ENCODE assay signal across 33 mouse cellular contexts in genomic region chr4:150585800-150586199, GRCm38 (mm10).
DNase-seq lines count a peak whose midpoint lies in the region; ATAC-seq and TF ChIP-seq lines count a peak whose summit lies in the region.
"Had no signal": no experiment of that assay in that cellular context is flagged by ENCODE, and none has a peak within 500 bp of the region (broad histone marks: within the 10 kb centered on the region; RNA-seq: fewer than 3 reads in every experiment).

No protein-coding gene starts in this region.

- H3K4me2 ChIP-seq in liver, embryonic 14.5 days (ENCODE audit: low read depth): 0 out of 2 replicates have a peak overlapping the region, but pooled peaks have one; percentile 18
- no peak overlapping the region for H3K4me2 ChIP-seq in hindbrain, embryonic 16.5 days (ENCODE audit: low read length)
- H3K4me2 ChIP-seq: embryonic facial prominence, embryonic 15.5 days; forebrain, embryonic 13.5 days; heart, embryonic 11.5 days; hindbrain, embryonic 12.5 days; limb, embryonic 15.5 days; lung, embryonic 15.5 days; midbrain, embryonic 13.5 days; neural tube, embryonic 15.5 days had no signal

- no peaks in the 10 kb centered on the region for H3K27me3 ChIP-seq in liver, embryonic 14.5 days (ENCODE audit: control insufficient read depth, insufficient read depth, low read length)
- H3K27me3 ChIP-seq in hindbrain, embryonic 16.5 days (replicated peaks; ENCODE audit: control insufficient read depth, insufficient read depth, low read length): no peaks in the 10 kb centered on the region
- H3K27me3 ChIP-seq: embryonic facial prominence, embryonic 15.5 days; forebrain, embryonic 13.5 days; hindbrain, embryonic 12.5 days; limb, embryonic 15.5 days; lung, embryonic 15.5 days; megakaryocyte, embryonic 14.5 days; midbrain, embryonic 13.5 days; neural tube, embryonic 15.5 days; Patski had no signal

- peaks cover 51% of the 10 kb centered on the region for H3K4me1 ChIP-seq in brown adipose tissue, adult 24 weeks (ENCODE audit: control insufficient read depth, insufficient read depth, insufficient read length, low read length)
- peaks cover 36 to 60% of the 10 kb centered on the region in 2 experiments for H3K4me1 ChIP-seq in liver, embryonic 14.5 days (replicated peaks; ENCODE audit: control insufficient read depth in 2 of 2, insufficient read depth in 2 of 2, low read length in 1 of 2)
- H3K4me1 ChIP-seq in hindbrain, embryonic 16.5 days (ENCODE audit: control insufficient read depth, insufficient read depth, low read depth, low read length): peaks cover 41% of the 10 kb centered on the region

- H3K4me3 ChIP-seq in layer of hippocampus, adult 2 months: no peak overlapping the region
- H3K4me3 ChIP-seq in brown adipose tissue, adult 24 weeks (ENCODE audit: insufficient read depth, low read depth, low read length): no peak overlapping the region
- H3K4me3 ChIP-seq in liver, embryonic 14.5 days (ENCODE audit: insufficient read depth in 1 of 2, low read depth in 2 of 2, low read length in 2 of 2): no peak overlapping the region
- H3K4me3 ChIP-seq in hindbrain, embryonic 16.5 days (ENCODE audit: low read length): no peak overlapping the region
- H3K4me3 ChIP-seq: embryonic facial prominence, embryonic 10.5 days; embryonic facial prominence, embryonic 15.5 days; forebrain, embryonic 13.5 days; hindbrain, embryonic 12.5 days; limb, embryonic 10.5 days; limb, embryonic 15.5 days; lung, embryonic 15.5 days; megakaryocyte, embryonic 14.5 days; midbrain, embryonic 13.5 days; neural tube, embryonic 15.5 days had no signal

- H3K9ac ChIP-seq in liver, embryonic 14.5 days (replicated peaks): no peak overlapping the region
- H3K9ac ChIP-seq in hindbrain, embryonic 16.5 days (ENCODE audit: low read depth, low read length): no peak overlapping the region
- H3K9ac ChIP-seq: embryonic facial prominence, embryonic 15.5 days; forebrain, embryonic 13.5 days; hindbrain, embryonic 12.5 days; limb, embryonic 15.5 days; lung, embryonic 15.5 days; midbrain, embryonic 13.5 days; neural tube, embryonic 15.5 days had no signal

- 22% methylated on average over 2 of the region's 2 CpGs for WGBS in liver, embryonic 14.5 days (ENCODE audit: insufficient replicate concordance)
- WGBS in hindbrain, embryonic 16.5 days: 94% methylated on average over 2 of the region's 2 CpGs

- DNase-seq in layer of hippocampus, adult 2 months (ENCODE audit: low spot score in 2 of 2): no peak
- DNase-seq in layer of hippocampus, adult 9-10 months (ENCODE audit: low spot score): no peak
- peak; percentile 43 for DNase-seq in 416B (ENCODE audit: low read depth)
- peak in 1 of 3 experiments; percentile 41 for DNase-seq in liver, embryonic 14.5 days (ENCODE audit: low read depth in 3 of 3, low spot score in 3 of 3)
- DNase-seq: adrenal gland, postnatal 14 days; cerebellum, adult 18-20 months; cerebellum, postnatal 10 days; gastrocnemius, postnatal 14 days; heart, adult 18-20 months; heart, postnatal 36 days; kidney, adult 8-10 months; kidney, postnatal 14 days; lung, postnatal 36 days; retina, postnatal 1 day; right cerebral cortex, postnatal 14 days; thymus, postnatal 4 days had no signal

- peak; percentile 50; the same call in 1 of the 2 replicates for TF ChIP-seq EP300 in liver, embryonic 14.5 days (IDR thresholded peaks at IDR 0.05; ENCODE audit: low read depth)

- H3K36me3 ChIP-seq in liver, embryonic 14.5 days (replicated peaks; ENCODE audit: control insufficient read depth, insufficient read depth, low read depth): no peaks in the 10 kb centered on the region
- no peaks in the 10 kb centered on the region for H3K36me3 ChIP-seq in hindbrain, embryonic 16.5 days (ENCODE audit: control insufficient read depth, insufficient read depth, low read length)
- H3K36me3 ChIP-seq: embryonic facial prominence, embryonic 15.5 days; hindbrain, embryonic 12.5 days; limb, embryonic 15.5 days; lung, embryonic 15.5 days; midbrain, embryonic 13.5 days; neural tube, embryonic 15.5 days had no signal

- ATAC-seq in liver, embryonic 14.5 days (ENCODE audit: insufficient read depth): peak; percentile 78
- no peak for ATAC-seq in granulocyte monocyte progenitor cell, adult 5-6 weeks (replicated peaks; ENCODE audit: poor library complexity, severe bottlenecking)
- no peak for ATAC-seq in hindbrain, embryonic 16.5 days
- ATAC-seq in cerebellum, adult (ENCODE audit: insufficient number of reproducible peaks, low FRiP score, low TSS enrichment): no peak
- ATAC-seq: forebrain, embryonic 13.5 days; intestine, embryonic 16.5 days; midbrain, embryonic 13.5 days; Patski had no signal

- no peak for TF ChIP-seq CTCF in layer of hippocampus, adult 2 months (conservative IDR thresholded peaks at IDR 0.05)
- no peak for TF ChIP-seq CTCF in liver, embryonic 14.5 days (IDR thresholded peaks at IDR 0.05; ENCODE audit: low read depth)

- peak overlapping the region; percentile 94; the same call in 1 of the 2 replicates for H3K27ac ChIP-seq in layer of hippocampus, adult 2 months
- H3K27ac ChIP-seq in brown adipose tissue, adult 24 weeks (replicated peaks; ENCODE audit: low read depth, low read length): peak overlapping the region; percentile 17; the same call in 1 of the 2 replicates
- H3K27ac ChIP-seq in liver, embryonic 14.5 days: peak overlapping the region; percentile 33
- H3K27ac ChIP-seq in hindbrain, embryonic 16.5 days (ENCODE audit: low read depth, low read length): no peak overlapping the region
- H3K27ac ChIP-seq: embryonic facial prominence, embryonic 10.5 days; embryonic facial prominence, embryonic 15.5 days; forebrain, embryonic 13.5 days; hindbrain, embryonic 12.5 days; limb, embryonic 10.5 days; limb, embryonic 15.5 days; midbrain, embryonic 13.5 days; neural tube, embryonic 15.5 days had no signal

- H3K9me3 ChIP-seq in liver, embryonic 14.5 days (ENCODE audit: control insufficient read depth, low read length): no peaks in the 10 kb centered on the region
- no peaks in the 10 kb centered on the region for H3K9me3 ChIP-seq in hindbrain, embryonic 16.5 days (ENCODE audit: control insufficient read depth, low read length)
- H3K9me3 ChIP-seq: embryonic facial prominence, embryonic 10.5 days; embryonic facial prominence, embryonic 15.5 days; forebrain, embryonic 13.5 days; hindbrain, embryonic 12.5 days; limb, embryonic 10.5 days; limb, embryonic 15.5 days; lung, embryonic 15.5 days; megakaryocyte, embryonic 14.5 days; midbrain, embryonic 13.5 days; neural tube, embryonic 15.5 days had no signal
